Mouse (Mus musculus) heart, postnatal 14 days (tissue): ENCODE results near the gene Vti1a. TPM values are rescaled to one million over a fixed set of nuclear protein-coding genes. Genes with fewer than 3 reads are reported as not detected.

Source experiments
- DNase-seq, 2 experiments: peaks; one replicate each; pipeline ENCODE4 v3.0.0; 2021 to 2022
- intact Hi-C: fragments of 180-260 bp; cut with DNase I; formaldehyde crosslinking; loops from one replicate; pipeline ENCODE4 v1.15.1; 2025
- total RNA-seq, 2 experiments: library from RNA; stranded (reverse); gene quantifications; 2 replicates each; pipeline ENCODE4 v1.2.3; 2021

Gene Vti1a
- total RNA-seq, 2 experiments from 2014 or later: 16.0 to 16.7 TPM

GRCm38 (mm10) chr19:55424507-55424906, 108.4 kb downstream of the Vti1a start:
- intact Hi-C loops: no loop called here
- no peak for DNase-seq

GRCm38 (mm10) chr19:55440306-55440705, 124.2 kb downstream of the Vti1a start:
- intact Hi-C loops: no loop called here
- no peak for DNase-seq

- no peak for DNase-seq
- intact Hi-C loops: no loop called here
Measured at GRCm38 (mm10) chr19:55443618-55444017, 127.5 kb downstream of the Vti1a start.

- intact Hi-C loops: no loop called here
Measured at GRCm38 (mm10) chr19:55449084-55449483, 133.0 kb downstream of the Vti1a start.

GRCm38 (mm10) chr19:55449506-55449905, 133.4 kb downstream of the Vti1a start:
- no peak for DNase-seq
- intact Hi-C loops: no loop called here

More at GRCm38 (mm10) chr19:55449084-55449483, 133.0 kb downstream of the Vti1a start:
- DNase-seq: peak in 1 of 2 experiments; percentile 6

GRCm38 (mm10) chr19:55456325-55457091, 140.4 kb downstream of the Vti1a start:
- intact Hi-C loops: no loop called here
- no peak for DNase-seq

GRCm38 (mm10) chr19:55461963-55462362, 145.9 kb downstream of the Vti1a start:
- intact Hi-C loops: no loop called here
- DNase-seq: no peak

- no peak for DNase-seq
- intact Hi-C loops: no loop called here
Measured at GRCm38 (mm10) chr19:55463670-55464069, 147.6 kb downstream of the Vti1a start.

- no peak for DNase-seq
- intact Hi-C loops: no loop called here
Measured at GRCm38 (mm10) chr19:55469301-55470051, 153.4 kb downstream of the Vti1a start.

GRCm38 (mm10) chr19:55472582-55472981, 156.5 kb downstream of the Vti1a start:
- intact Hi-C loops: no loop called here
- DNase-seq: no peak

- DNase-seq: no peak
- intact Hi-C loops: no loop called here
Measured at GRCm38 (mm10) chr19:55474225-55474624, 158.1 kb downstream of the Vti1a start.

GRCm38 (mm10) chr19:55480526-55480925, 164.4 kb downstream of the Vti1a start:
- no peak for DNase-seq
- intact Hi-C loops: no loop called here

- DNase-seq: no peak
- intact Hi-C loops: no loop called here
Measured at GRCm38 (mm10) chr19:55481308-55481707, 165.2 kb downstream of the Vti1a start.

GRCm38 (mm10) chr19:55483526-55483925, 167.4 kb downstream of the Vti1a start:
- DNase-seq: no peak
- intact Hi-C loops: no loop called here

GRCm38 (mm10) chr19:55484559-55484958, 168.5 kb downstream of the Vti1a start:
- intact Hi-C loops: no loop called here
- no peak for DNase-seq

GRCm38 (mm10) chr19:55486473-55486872, 170.4 kb downstream of the Vti1a start:
- DNase-seq: no peak

GRCm38 (mm10) chr19:55491126-55492076, 175.3 kb downstream of the Vti1a start:
- intact Hi-C loops: no loop called here
- no peak for DNase-seq

More at GRCm38 (mm10) chr19:55486473-55486872, 170.4 kb downstream of the Vti1a start:
- intact Hi-C loops: no loop called here

GRCm38 (mm10) chr19:55496333-55496732, 180.2 kb downstream of the Vti1a start:
- intact Hi-C loops: no loop called here
- DNase-seq: no peak

- intact Hi-C loops: no loop called here
- DNase-seq: no peak
Measured at GRCm38 (mm10) chr19:55499179-55499863, 183.2 kb downstream of the Vti1a start.

GRCm38 (mm10) chr19:55501985-55502384, 185.9 kb downstream of the Vti1a start:
- DNase-seq: no peak
- intact Hi-C loops: no loop called here
